Mouse (Mus musculus): Measurements from ENCODE around the gene Rftn1.

GRCm38 (mm10) chr17:50014708-50015107 is 175.8 kb downstream of the Rftn1 start:
- no peak for TF ChIP-seq CTCF (IDR thresholded peaks at IDR 0.05; ENCODE audit: low read depth)
- no peak for TF ChIP-seq EP300 (IDR thresholded peaks at IDR 0.05; ENCODE audit: low read depth)

Measured in heart, postnatal 0 days (tissue).